Mouse (Mus musculus): ENCODE measurements around the gene Zfp119b. TPM values are rescaled to one million over a fixed set of nuclear protein-coding genes. Genes with fewer than 3 reads are reported as not detected.

The Zfp119b gene
- total and polyA plus RNA-seq, 3 experiments: 1.1 to 2.0 TPM; not detected in 1

DNA sequence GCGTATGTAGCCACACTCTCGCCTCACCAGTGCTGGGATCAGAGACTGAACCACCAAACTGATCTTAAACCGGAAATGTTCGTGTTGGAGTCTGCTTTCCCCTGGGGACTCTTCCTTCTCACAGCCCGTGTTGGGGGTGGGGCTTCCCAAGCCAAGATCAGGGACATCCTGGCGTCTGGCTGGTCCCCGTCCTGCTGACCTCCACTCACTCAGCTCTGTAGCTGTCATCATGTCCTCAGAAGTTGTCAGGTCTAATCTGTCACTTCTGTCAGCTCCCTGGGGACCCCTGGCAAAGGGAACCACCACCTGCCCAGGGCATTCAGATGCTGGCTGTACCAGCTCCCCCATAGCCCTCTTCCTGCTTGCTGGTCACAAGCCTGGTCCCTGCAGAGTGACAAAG is 18.9 kb upstream of the Zfp119b start:
- Histone ChIP-seq H3K27ac (ENCODE audit: control insufficient read depth, low read depth, low read length) (no peak overlapping the region), H3K9ac (ENCODE audit: control insufficient read depth, low read depth, low read length, poor library complexity, severe bottlenecking) (no peak overlapping the region), H3K4me1 (ENCODE audit: control insufficient read depth in 1 of 2, insufficient read depth in 2 of 2, low read length in 2 of 2) (no peaks in the 10 kb centered on the region), H3K79me2 (ENCODE audit: control insufficient read depth, insufficient read depth, low read length, poor library complexity) (no peaks in the 10 kb centered on the region), H3K9me3 (replicated peaks; ENCODE audit: insufficient read depth, low read length) (no peaks in the 10 kb centered on the region), H3K4me3 (ENCODE audit: control insufficient read depth in 1 of 2, insufficient read depth in 1 of 2, low read depth in 2 of 2, low read length in 2 of 2) (no peak overlapping the region), H3K36me3 (ENCODE audit: control insufficient read depth in 1 of 2, insufficient read depth in 2 of 2, low read length in 2 of 2) (no peaks in the 10 kb centered on the region; a peak in 1 of 4 replicates), H3K27me3 (ENCODE audit: control insufficient read depth in 1 of 2, insufficient read depth in 2 of 2, low read length in 2 of 2) (no peaks in the 10 kb centered on the region)
- no peak for TF ChIP-seq RCOR1 (IDR thresholded peaks at IDR 0.05; ENCODE audit: low read depth, low read length)
- no peak for TF ChIP-seq USF1 (IDR thresholded peaks at IDR 0.05; ENCODE audit: low read depth, low read length)
- TF ChIP-seq POLR2AphosphoS5 (IDR thresholded peaks at IDR 0.05; ENCODE audit: borderline replicate concordance, low read depth, low read length): no peak
- TF ChIP-seq GATA1 (IDR thresholded peaks at IDR 0.05; ENCODE audit: low read depth, low read length): no peak
- no peak for DNase-seq (ENCODE audit: low read depth, low spot score)

DNA sequence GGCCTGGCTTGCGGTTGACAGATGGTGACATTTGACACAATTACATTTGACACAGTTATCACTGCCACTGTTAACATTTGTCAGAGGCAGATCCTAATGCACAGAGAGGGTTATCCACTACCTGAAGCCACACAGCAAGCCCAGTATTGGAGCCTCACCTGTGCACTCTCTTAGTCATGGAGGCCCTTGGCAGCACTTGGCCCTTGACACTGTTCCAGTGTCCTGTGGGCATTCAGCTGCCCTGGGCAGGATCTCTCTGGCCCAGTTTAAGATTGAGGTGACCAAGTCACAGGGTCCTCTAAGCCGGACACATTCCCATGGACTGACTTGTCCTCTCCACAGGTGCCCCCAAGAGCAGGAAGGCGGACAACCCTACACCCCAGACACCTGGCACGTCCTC is 17.9 kb upstream of the Zfp119b start:
- Histone ChIP-seq H3K27me3 (ENCODE audit: control insufficient read depth in 1 of 2, insufficient read depth in 2 of 2, low read length in 2 of 2) (no peaks in the 10 kb centered on the region), H3K9ac (ENCODE audit: control insufficient read depth, low read depth, low read length, poor library complexity, severe bottlenecking) (no peak overlapping the region), H3K27ac (ENCODE audit: control insufficient read depth, low read depth, low read length) (no peak overlapping the region), H3K4me1 (ENCODE audit: control insufficient read depth in 1 of 2, insufficient read depth in 2 of 2, low read length in 2 of 2) (no peaks in the 10 kb centered on the region), H3K36me3 (ENCODE audit: control insufficient read depth in 1 of 2, insufficient read depth in 2 of 2, low read length in 2 of 2) (no peaks in the 10 kb centered on the region; a peak in 1 of 4 replicates), H3K9me3 (replicated peaks; ENCODE audit: insufficient read depth, low read length) (no peaks in the 10 kb centered on the region), H3K79me2 (ENCODE audit: control insufficient read depth, insufficient read depth, low read length, poor library complexity) (no peaks in the 10 kb centered on the region), H3K4me3 (ENCODE audit: control insufficient read depth in 1 of 2, insufficient read depth in 1 of 2, low read depth in 2 of 2, low read length in 2 of 2) (no peak overlapping the region)
- DNase-seq (ENCODE audit: low read depth, low spot score): no peak
- TF ChIP-seq ZKSCAN1 (IDR thresholded peaks at IDR 0.05; ENCODE audit: low read depth, low read length) (no peak), ZNF384 (IDR thresholded peaks at IDR 0.05; ENCODE audit: low read depth, low read length) (no peak), NRF1 (IDR thresholded peaks at IDR 0.05; ENCODE audit: insufficient read depth, low read depth, low read length, poor library complexity, severe bottlenecking) (no peak), TBP (IDR thresholded peaks at IDR 0.05; ENCODE audit: low read depth, low read length) (no peak), KAT2A (conservative IDR thresholded peaks at IDR 0.05; ENCODE audit: low read depth, low read length) (no peak), TAL1 (IDR thresholded peaks at IDR 0.05; ENCODE audit: low read length) (no peak)

DNA sequence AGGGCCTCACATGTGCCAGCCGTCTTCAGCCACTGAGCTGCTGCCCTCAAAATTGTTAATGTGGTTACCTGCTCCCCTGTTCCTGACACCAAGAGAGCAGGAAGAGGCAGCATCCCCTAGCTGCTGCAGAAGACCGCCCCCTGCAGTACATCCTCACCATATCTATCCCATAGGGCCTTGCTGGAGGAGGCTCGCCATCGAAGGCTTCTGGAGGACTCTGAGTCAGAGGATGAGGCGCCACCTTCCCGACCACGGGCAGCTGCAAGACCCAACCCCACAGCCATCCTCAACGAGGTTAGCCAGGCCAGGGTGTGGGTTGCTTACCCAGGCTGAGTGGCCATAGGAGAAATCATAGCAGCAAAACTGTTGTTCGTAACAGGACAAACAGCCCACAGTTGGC is 15.7 kb upstream of the Zfp119b start:
- DNase-seq (ENCODE audit: low read depth, low spot score): no peak
- H3K79me2 ChIP-seq (ENCODE audit: control insufficient read depth, insufficient read depth, low read length, poor library complexity): peaks cover 4% of the 10 kb centered on the region
- H3K36me3 ChIP-seq (ENCODE audit: control insufficient read depth in 1 of 2, insufficient read depth in 2 of 2, low read length in 2 of 2): peaks cover 0 to under 1% of the 10 kb centered on the region in 2 experiments; a peak in 1 of 4 replicates
- peaks cover 0 to 4% of the 10 kb centered on the region in 2 experiments; a peak in 1 of 4 replicates for H3K4me1 ChIP-seq (ENCODE audit: control insufficient read depth in 1 of 2, insufficient read depth in 2 of 2, low read length in 2 of 2)
- H3K27me3 ChIP-seq (ENCODE audit: control insufficient read depth in 1 of 2, insufficient read depth in 2 of 2, low read length in 2 of 2): no peaks in the 10 kb centered on the region
- H3K4me3 ChIP-seq (ENCODE audit: control insufficient read depth in 1 of 2, insufficient read depth in 1 of 2, low read depth in 2 of 2, low read length in 2 of 2): no peak overlapping the region
- TF ChIP-seq SIN3A (IDR thresholded peaks at IDR 0.05; ENCODE audit: low read length): no peak
- peak in 1 of 3 experiments; percentile 16; a peak in 1 of 6 replicates for TF ChIP-seq CTCF (IDR thresholded peaks at IDR 0.05 in 2 of 3, conservative IDR thresholded peaks at IDR 0.05 in 1 of 3; ENCODE audit: control insufficient read depth in 1 of 3, insufficient read depth in 1 of 3, low read depth in 2 of 3, low read length in 3 of 3, poor library complexity in 1 of 3, severe bottlenecking in 1 of 3)
- H3K27ac ChIP-seq (ENCODE audit: control insufficient read depth, low read depth, low read length): no peak overlapping the region
- no peak overlapping the region for H3K9ac ChIP-seq (ENCODE audit: control insufficient read depth, low read depth, low read length, poor library complexity, severe bottlenecking)
- H3K9me3 ChIP-seq (replicated peaks; ENCODE audit: insufficient read depth, low read length): no peaks in the 10 kb centered on the region

All from MEL (cell line).